ENCODE assay signal across 22 mouse cellular contexts in genomic region chr1:181505367-181505766, GRCm38 (mm10). TPM values are rescaled to one million over a fixed set of nuclear protein-coding genes. Genes with fewer than 3 reads are reported as not detected.
A peak's percentile ranks its signal among the peaks of the same experiment; 100 is the strongest.
DNase-seq lines count a peak whose midpoint lies in the region; ATAC-seq and TF ChIP-seq lines count a peak whose summit lies in the region.
"Had no signal": no experiment of that assay in that cellular context is flagged by ENCODE, and none has a peak within 500 bp of the region (broad histone marks: within the 10 kb centered on the region; RNA-seq: fewer than 3 reads in every experiment).

No protein-coding gene starts in this region.

- H3K27ac ChIP-seq in heart, embryonic 13.5 days (replicated peaks), result peak overlapping the region; percentile 56
- H3K27ac ChIP-seq in lung, postnatal 0 days (ENCODE audit: low read length), result no peak overlapping the region
- no peak overlapping the region for H3K27ac ChIP-seq in kidney, postnatal 0 days
- H3K27ac ChIP-seq: embryonic facial prominence, embryonic 13.5 days; liver, embryonic 12.5 days had no signal

- intact Hi-C loops in heart, postnatal 14 days (cut with DNase I), result no loop called here
- intact Hi-C loops in left cerebral cortex, postnatal 36 days (cut with DNase I), result no loop called here

- TF ChIP-seq POLR2A in lung, adult 2 months (IDR thresholded peaks at IDR 0.05; ENCODE audit: borderline replicate concordance, extremely low read depth, low read depth, low read length), result no peak
- no peak for TF ChIP-seq POLR2A in myocyte (IDR thresholded peaks at IDR 0.05; ENCODE audit: insufficient read length, low read depth)

- no peak for TF ChIP-seq EP300 in lung, postnatal 0 days (IDR thresholded peaks at IDR 0.05)

- no peak overlapping the region for H3K9ac ChIP-seq in heart, embryonic 13.5 days
- no peak overlapping the region for H3K9ac ChIP-seq in lung, postnatal 0 days (replicated peaks; ENCODE audit: low read depth)
- no peak overlapping the region for H3K9ac ChIP-seq in kidney, postnatal 0 days (ENCODE audit: low read depth, low read length)
- H3K9ac ChIP-seq: embryonic facial prominence, embryonic 13.5 days; liver, embryonic 12.5 days had no signal

- DNase-seq in heart, postnatal 14 days, result no peak
- DNase-seq in lung, postnatal 0 days (ENCODE audit: low spot score), result peak; percentile 33
- DNase-seq in lung, adult 2 months, result no peak
- DNase-seq in kidney, postnatal 0 days (ENCODE audit: low spot score), result peak; percentile 21
- DNase-seq in left cerebral cortex, postnatal 36 days (ENCODE audit: low spot score in 2 of 2), result no peak
- DNase-seq in cerebellum, postnatal 36 days, result no peak
- DNase-seq: adrenal gland, postnatal 25 days; cerebellum, adult 18-20 months; gastrocnemius, postnatal 10 days; midbrain, embryonic 14.5 days; thymus, postnatal 4 days had no signal

- H3K9me3 ChIP-seq in heart, embryonic 13.5 days, result no peaks in the 10 kb centered on the region
- H3K9me3 ChIP-seq in lung, postnatal 0 days (ENCODE audit: low read length), result no peaks in the 10 kb centered on the region
- no peaks in the 10 kb centered on the region for H3K9me3 ChIP-seq in kidney, postnatal 0 days (replicated peaks; ENCODE audit: low read length)
- H3K9me3 ChIP-seq: embryonic facial prominence, embryonic 13.5 days; liver, embryonic 12.5 days had no signal

- no peak overlapping the region for H3K4me3 ChIP-seq in heart, embryonic 13.5 days
- H3K4me3 ChIP-seq in lung, postnatal 0 days (ENCODE audit: low read depth, low read length), result no peak overlapping the region
- no peak overlapping the region for H3K4me3 ChIP-seq in lung, adult 2 months (replicated peaks; ENCODE audit: extremely low read depth, low read depth, low read length)
- no peak overlapping the region for H3K4me3 ChIP-seq in kidney, postnatal 0 days (replicated peaks; ENCODE audit: low read depth, low read length)
- no peak overlapping the region for H3K4me3 ChIP-seq in myocyte
- H3K4me3 ChIP-seq: embryonic facial prominence, embryonic 13.5 days; liver, embryonic 12.5 days had no signal

- no peak for ATAC-seq in heart, embryonic 13.5 days (ENCODE audit: extremely low read depth, insufficient number of reproducible peaks, low FRiP score, low TSS enrichment)
- ATAC-seq in lung, postnatal 0 days, result peak; percentile 26
- ATAC-seq in kidney, postnatal 0 days (replicated peaks; ENCODE audit: low FRiP score, low read depth), result no peak
- ATAC-seq: activated CD4-positive, CD25-positive, alpha-beta regulatory T cell, adult 4 months; inflammation-experienced regulatory T-cells, adult 6 months; liver, embryonic 12.5 days; Patski had no signal

- no peaks in the 10 kb centered on the region for H3K36me3 ChIP-seq in heart, embryonic 13.5 days
- H3K36me3 ChIP-seq in lung, postnatal 0 days (ENCODE audit: insufficient read depth, low read length), result no peaks in the 10 kb centered on the region
- no peaks in the 10 kb centered on the region for H3K36me3 ChIP-seq in kidney, postnatal 0 days (ENCODE audit: insufficient read depth, low read length)
- H3K36me3 ChIP-seq in myocyte (ENCODE audit: control insufficient read depth, insufficient read depth), result no peaks in the 10 kb centered on the region
- H3K36me3 ChIP-seq: embryonic facial prominence, embryonic 13.5 days; liver, embryonic 12.5 days had no signal

- WGBS in heart, embryonic 13.5 days, result 52% methylated on average over 8 of the region's 8 CpGs
- WGBS in lung, postnatal 0 days, result 21% methylated on average over 8 of the region's 8 CpGs
- 19% methylated on average over 8 of the region's 8 CpGs for WGBS in lung, adult 2 months
- 23% methylated on average over 8 of the region's 8 CpGs for WGBS in kidney, postnatal 0 days

- no peaks in the 10 kb centered on the region for H3K27me3 ChIP-seq in heart, embryonic 13.5 days (replicated peaks)
- H3K27me3 ChIP-seq in lung, postnatal 0 days (replicated peaks; ENCODE audit: insufficient read depth, low read length), result no peaks in the 10 kb centered on the region
- H3K27me3 ChIP-seq in kidney, postnatal 0 days (ENCODE audit: insufficient read depth, low read length), result no peaks in the 10 kb centered on the region
- H3K27me3 ChIP-seq in myocyte (ENCODE audit: control insufficient read depth, insufficient read depth, insufficient read length), result no peaks in the 10 kb centered on the region
- H3K27me3 ChIP-seq: embryonic facial prominence, embryonic 13.5 days had no signal

- H3K79me2 ChIP-seq in myocyte (ENCODE audit: control insufficient read depth, insufficient read depth), result no peaks in the 10 kb centered on the region

- no peak for TF ChIP-seq CTCF in lung, postnatal 0 days (IDR thresholded peaks at IDR 0.05)
- TF ChIP-seq CTCF in lung, adult 2 months (IDR thresholded peaks at IDR 0.05; ENCODE audit: insufficient read depth, low read length), result no peak
- TF ChIP-seq CTCF in kidney, postnatal 0 days (IDR thresholded peaks at IDR 0.05; ENCODE audit: low read depth), result no peak

- H3ac ChIP-seq in myocyte (ENCODE audit: control insufficient read depth, insufficient read length), result no peak overlapping the region

- H3K4me2 ChIP-seq in heart, embryonic 13.5 days, result peak overlapping the region; percentile 31
- H3K4me2 ChIP-seq in lung, postnatal 0 days (replicated peaks; ENCODE audit: low read depth, low read length), result peak overlapping the region; percentile 25
- no peak overlapping the region; the same call in 1 of the 2 replicates for H3K4me2 ChIP-seq in kidney, postnatal 0 days (ENCODE audit: low read length)
- H3K4me2 ChIP-seq in myocyte (ENCODE audit: low read depth), result peak overlapping the region; percentile 53
- H3K4me2 ChIP-seq: embryonic facial prominence, embryonic 13.5 days; liver, embryonic 12.5 days had no signal

- no peaks in the 10 kb centered on the region; the same call in 1 of the 2 replicates for H3K4me1 ChIP-seq in heart, embryonic 13.5 days
- no peaks in the 10 kb centered on the region for H3K4me1 ChIP-seq in lung, postnatal 0 days (ENCODE audit: insufficient read depth, low read depth, low read length)
- H3K4me1 ChIP-seq in lung, adult 2 months (ENCODE audit: control insufficient read depth, insufficient read depth, low read length), result peaks cover 6% of the 10 kb centered on the region; the same call in 1 of the 2 replicates
- no peaks in the 10 kb centered on the region for H3K4me1 ChIP-seq in kidney, postnatal 0 days (replicated peaks; ENCODE audit: insufficient read depth, low read length)
- H3K4me1 ChIP-seq: liver, embryonic 12.5 days had no signal

TF ChIP-seq in myocyte, 11 proteins besides CTCF, POLR2A, EP300 and RAD21:
- TF ChIP-seq POLR2AphosphoS2 (IDR thresholded peaks at IDR 0.05; ENCODE audit: insufficient read length, low read depth) (no peak), MYOD1 (IDR thresholded peaks at IDR 0.05; ENCODE audit: control insufficient read depth in 1 of 3, insufficient read length in 2 of 3, low read depth in 2 of 3) (peak in 1 of 3 experiments; percentile 71), MYOG (IDR thresholded peaks at IDR 0.05; ENCODE audit: control insufficient read depth in 1 of 3, insufficient read depth in 1 of 3, insufficient read length in 2 of 3, low read depth in 2 of 3) (peak in 1 of 3 experiments; percentile 68)

RNA-seq across cellular contexts. Expression of gene Ccdc121, which starts 5.9 kb away (rescaled TPM):
- polyA plus RNA-seq in heart, embryonic 13.5 days (2015; fragmentation: Nextera tagmentation; extraction: Ambion mirVana), result 0.20 and 0.28 TPM in 2 replicates
- total RNA-seq in heart, postnatal 14 days (2021), result not detected
- polyA plus RNA-seq in lung, postnatal 0 days (2015; fragmentation: Nextera tagmentation; extraction: Ambion mirVana), result 0.86 and 1.6 TPM in 2 replicates
- 0.79 and 1.2 TPM in 2 replicates for polyA plus RNA-seq in lung, adult 2 months (2012; rRNA removed)
- polyA plus RNA-seq in kidney, postnatal 0 days (2015; fragmentation: Nextera tagmentation; extraction: Ambion mirVana), result 0.14 and 0.17 TPM in 2 replicates
- polyA plus RNA-seq in myocyte (2012; fragmentation: generic; extraction: Trizol), result not detected
- total RNA-seq in left cerebral cortex, postnatal 36 days (2021), result under 1 TPM; 0.27 to 0.36 TPM
- total RNA-seq: adrenal gland, postnatal 25 days; common myeloid progenitor, adult 5-6 weeks; gastrocnemius, postnatal 10 days; neutrophil, adult 5-6 weeks had no signal
- polyA plus RNA-seq: activated CD4-positive, CD25-positive, alpha-beta regulatory T cell, adult 4 months; embryonic facial prominence, embryonic 13.5 days; hindbrain, embryonic 11.5 days; inflammation-experienced regulatory T-cells, adult 6 months; liver, embryonic 12.5 days; Patski; testis, adult 2 months had no signal

Comparison
In these comparisons a context has a peak if more than half of its experiments do, and no peak if none do; other contexts are left out.
1. DNase-seq: peak in lung, postnatal 0 days (single experiment) and kidney, postnatal 0 days (single experiment); none in heart, postnatal 14 days (0 of 2), lung, adult 2 months (single experiment), left cerebral cortex, postnatal 36 days (0 of 2) and cerebellum, postnatal 36 days (0 of 2).